9 mouse cellular contexts compared by ENCODE assay signal in the genomic region with DNA sequence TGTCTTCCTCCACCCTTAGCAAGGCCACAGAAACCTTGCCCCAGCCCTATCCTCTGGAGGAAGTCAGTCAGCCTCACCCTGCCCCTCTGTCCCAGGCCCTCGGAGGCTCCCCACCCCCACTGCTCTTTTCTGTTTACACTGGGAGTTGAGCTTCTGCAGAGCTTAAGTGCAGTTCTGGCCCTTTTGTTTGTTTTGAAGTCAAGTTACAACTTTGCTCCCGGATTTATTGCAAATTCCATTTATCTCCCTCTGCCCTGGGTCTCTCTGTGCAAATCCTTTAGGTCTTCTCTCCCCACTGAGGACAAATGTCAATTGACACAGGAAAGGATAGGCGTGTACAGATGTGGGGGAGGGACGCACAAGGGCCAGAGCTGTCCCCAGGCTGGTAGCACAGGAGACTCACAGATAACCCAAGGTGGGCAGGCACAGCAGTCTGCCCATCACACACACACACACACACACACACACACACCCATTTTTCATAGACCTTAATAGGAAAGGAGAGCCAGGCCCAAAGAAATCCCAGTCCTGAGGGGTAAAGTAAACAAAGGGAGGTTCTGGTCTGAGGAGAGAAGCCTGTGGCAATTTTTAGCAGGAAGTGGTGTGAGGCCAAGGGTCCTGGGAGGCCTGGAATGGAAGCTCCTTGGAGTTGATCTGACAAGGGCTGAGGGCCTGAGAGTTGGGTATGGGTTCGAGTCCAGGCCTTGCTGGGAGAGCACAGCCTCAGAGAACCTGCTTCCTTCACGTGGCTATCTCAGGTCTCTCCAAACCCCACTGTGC.
DNase-seq lines count a peak whose midpoint lies in the region; ATAC-seq and TF ChIP-seq lines count a peak whose summit lies in the region.
"Had no signal": no experiment of that assay in that cellular context is flagged by ENCODE, and none has a peak within 500 bp of the region (broad histone marks: within the 10 kb centered on the region; RNA-seq: fewer than 3 reads in every experiment).

No protein-coding gene starts in this region.

- WGBS in forebrain, embryonic 14.5 days, result 37% methylated on average over 6 of the region's 6 CpGs
- WGBS in hindbrain, postnatal 0 days, result 41% methylated on average over 6 of the region's 6 CpGs
- 14% methylated on average over 6 of the region's 6 CpGs for WGBS in liver, embryonic 11.5 days
- WGBS in neural tube, embryonic 13.5 days, result 27% methylated on average over 6 of the region's 6 CpGs

- no peak overlapping the region for H3K4me3 ChIP-seq in forebrain, embryonic 14.5 days (ENCODE audit: low read depth, low read length)
- no peak overlapping the region for H3K4me3 ChIP-seq in hindbrain, postnatal 0 days (ENCODE audit: low read length)
- H3K4me3 ChIP-seq in liver, embryonic 11.5 days (ENCODE audit: low read depth, low read length), result no peak overlapping the region
- H3K4me3 ChIP-seq in neural tube, embryonic 13.5 days, result no peak overlapping the region

- H3K4me1 ChIP-seq in forebrain, embryonic 14.5 days (ENCODE audit: control insufficient read depth, insufficient read depth, low read length), result peaks cover 2% of the 10 kb centered on the region; the same call in 1 of the 2 replicates
- H3K4me1 ChIP-seq in hindbrain, postnatal 0 days (ENCODE audit: insufficient read depth, low read length), result peaks cover 4% of the 10 kb centered on the region; the same call in 1 of the 2 replicates
- H3K4me1 ChIP-seq in liver, embryonic 11.5 days (replicated peaks; ENCODE audit: control insufficient read depth, insufficient read depth, low read length), result peaks cover 37% of the 10 kb centered on the region
- peaks cover 36% of the 10 kb centered on the region for H3K4me1 ChIP-seq in neural tube, embryonic 13.5 days (replicated peaks)

- peak; percentile 69 for DNase-seq in ovary, adult 18-20 months (ENCODE audit: low spot score)
- no peak for DNase-seq in ovary, postnatal 10 days (ENCODE audit: low spot score)
- no peak for DNase-seq in forebrain, embryonic 14.5 days (ENCODE audit: low spot score)
- DNase-seq in hindbrain, postnatal 0 days (ENCODE audit: low spot score), result no peak
- DNase-seq in liver, embryonic 11.5 days (ENCODE audit: low spot score), result peak; percentile 69
- DNase-seq in cerebellum, adult 8-10 months, result no peak
- no peak for DNase-seq in left cerebral cortex, adult 11 months (ENCODE audit: low spot score)

- peak overlapping the region; percentile 21; the same call in 1 of the 2 replicates for H3K27ac ChIP-seq in forebrain, embryonic 14.5 days (ENCODE audit: low read depth, low read length)
- H3K27ac ChIP-seq in hindbrain, postnatal 0 days, result peak overlapping the region; percentile 20
- H3K27ac ChIP-seq in liver, embryonic 11.5 days (ENCODE audit: low read depth, low read length), result peak overlapping the region; percentile 84
- H3K27ac ChIP-seq in neural tube, embryonic 13.5 days (replicated peaks), result peak overlapping the region; percentile 70

- ATAC-seq in forebrain, embryonic 14.5 days, result no peak
- no peak for ATAC-seq in hindbrain, postnatal 0 days
- ATAC-seq in liver, embryonic 11.5 days (replicated peaks; ENCODE audit: low FRiP score), result peak; percentile 67
- ATAC-seq in neural tube, embryonic 13.5 days (ENCODE audit: low read depth), result peak; percentile 62; the same call in 1 of the 2 replicates
- ATAC-seq: Patski had no signal

- TF ChIP-seq CTCF in hindbrain, postnatal 0 days (IDR thresholded peaks at IDR 0.05; ENCODE audit: low read depth), result no peak

- no peaks in the 10 kb centered on the region for H3K9me3 ChIP-seq in forebrain, embryonic 14.5 days (replicated peaks; ENCODE audit: control insufficient read depth, low read length)
- no peaks in the 10 kb centered on the region for H3K9me3 ChIP-seq in hindbrain, postnatal 0 days (ENCODE audit: low read length)
- no peaks in the 10 kb centered on the region for H3K9me3 ChIP-seq in liver, embryonic 11.5 days (ENCODE audit: control insufficient read depth, low read length)
- no peaks in the 10 kb centered on the region for H3K9me3 ChIP-seq in neural tube, embryonic 13.5 days

- H3K36me3 ChIP-seq in forebrain, embryonic 14.5 days (ENCODE audit: control insufficient read depth, insufficient read depth, low read length), result no peaks in the 10 kb centered on the region
- no peaks in the 10 kb centered on the region for H3K36me3 ChIP-seq in hindbrain, postnatal 0 days (ENCODE audit: insufficient read depth, low read length)
- H3K36me3 ChIP-seq in liver, embryonic 11.5 days (ENCODE audit: control insufficient read depth, insufficient read depth, low read length), result no peaks in the 10 kb centered on the region
- H3K36me3 ChIP-seq in neural tube, embryonic 13.5 days, result no peaks in the 10 kb centered on the region

- no peak overlapping the region for H3K4me2 ChIP-seq in forebrain, embryonic 14.5 days (ENCODE audit: low read length)
- no peak overlapping the region for H3K4me2 ChIP-seq in hindbrain, postnatal 0 days (ENCODE audit: low read depth, low read length)
- no peak overlapping the region for H3K4me2 ChIP-seq in liver, embryonic 11.5 days
- H3K4me2 ChIP-seq in neural tube, embryonic 13.5 days, result no peak overlapping the region

- H3K27me3 ChIP-seq in forebrain, embryonic 14.5 days (replicated peaks; ENCODE audit: control insufficient read depth, insufficient read depth, low read length), result no peaks in the 10 kb centered on the region
- no peaks in the 10 kb centered on the region for H3K27me3 ChIP-seq in hindbrain, postnatal 0 days (ENCODE audit: insufficient read depth, low read length)
- no peaks in the 10 kb centered on the region for H3K27me3 ChIP-seq in liver, embryonic 11.5 days (replicated peaks; ENCODE audit: control insufficient read depth, insufficient read depth, low read length)
- no peaks in the 10 kb centered on the region for H3K27me3 ChIP-seq in neural tube, embryonic 13.5 days
- H3K27me3 ChIP-seq: Patski had no signal

- H3K9ac ChIP-seq in forebrain, embryonic 14.5 days (ENCODE audit: low read length), result no peak overlapping the region
- no peak overlapping the region for H3K9ac ChIP-seq in hindbrain, postnatal 0 days (replicated peaks; ENCODE audit: low read length)
- H3K9ac ChIP-seq in liver, embryonic 11.5 days (ENCODE audit: low read depth, low read length), result no peak overlapping the region
- H3K9ac ChIP-seq in neural tube, embryonic 13.5 days, result no peak overlapping the region

Comparison
In these comparisons a context has a peak if more than half of its experiments do, and no peak if none do; other contexts are left out.
1. DNase-seq: peak in ovary, adult 18-20 months (single experiment) and liver, embryonic 11.5 days (single experiment); none in ovary, postnatal 10 days (single experiment), forebrain, embryonic 14.5 days (single experiment), hindbrain, postnatal 0 days (single experiment), cerebellum, adult 8-10 months (single experiment) and left cerebral cortex, adult 11 months (single experiment).
2. ATAC-seq: peak in liver, embryonic 11.5 days (single experiment) and neural tube, embryonic 13.5 days (single experiment); none in forebrain, embryonic 14.5 days (single experiment) and hindbrain, postnatal 0 days (single experiment).
3. H3K27ac ChIP-seq: peak in every context shown above with its lines; median percentile 84 in liver, embryonic 11.5 days; 70 in neural tube, embryonic 13.5 days; 21 in forebrain, embryonic 14.5 days; 20 in hindbrain, postnatal 0 days.